Mouse (Mus musculus) G1E (cell line): ENCODE results near the gene Pex14. TPM values are rescaled to one million over a fixed set of nuclear protein-coding genes. Genes with fewer than 3 reads are reported as not detected.

Experiments used
- ATAC-seq: 2 replicates; pipeline ENCODE4 v1.8.0; 2016; ENCODE audit warnings: mild to moderate bottlenecking; ENCODE audit not compliant: insufficient number of reproducible peaks, poor library complexity, low FRiP score, severe bottlenecking; ENCODE audit errors: extremely low read depth
- DNase-seq: peaks from one replicate; pipeline ENCODE4 v3.0.0; 2012; ENCODE audit warnings: low spot score
- H3K27me3 ChIP-seq: 2 replicates; pipeline ENCODE4 v1.6.1; 2012; ENCODE audit warnings: mild to moderate bottlenecking, low read length, inconsistent platforms; ENCODE audit not compliant: insufficient read depth
- H3K36me3 ChIP-seq: replicated peaks from 2 replicates; pipeline ENCODE3; 2012; ENCODE audit warnings: mild to moderate bottlenecking, inconsistent platforms
- H3K4me1 ChIP-seq: 2 replicates; pipeline ENCODE4 v1.6.1; 2012; ENCODE audit warnings: low read depth, low read length, inconsistent platforms, mixed read lengths; ENCODE audit not compliant: insufficient read depth
- H3K4me3 ChIP-seq: 2 replicates; pipeline ENCODE4 v1.5.1; 2012; ENCODE audit warnings: low read depth, mild to moderate bottlenecking, inconsistent platforms, low read length, moderate library complexity, mixed read lengths
- H3K9me3 ChIP-seq: replicated peaks from 2 replicates; pipeline ENCODE4 v1.6.1; 2012; ENCODE audit warnings: inconsistent platforms
- CTCF ChIP-seq: IDR thresholded peaks from 2 replicates; pipeline ENCODE4 v1.5.1; 2012; ENCODE audit warnings: low read depth, low read length, inconsistent platforms, mixed read lengths
- GATA1 ChIP-seq: IDR thresholded peaks from 2 replicates; pipeline ENCODE4 v1.6.1; 2012; ENCODE audit warnings: borderline replicate concordance, low read length, inconsistent platforms, mixed read lengths
- GATA2 ChIP-seq: IDR thresholded peaks from 2 replicates; pipeline ENCODE4 v1.6.1; 2012; ENCODE audit warnings: low read depth, low read length, inconsistent platforms, borderline replicate concordance
- POLR2AphosphoS5 ChIP-seq: IDR thresholded peaks from 2 replicates; pipeline ENCODE4 v1.6.1; 2012; ENCODE audit warnings: low read depth, low read length, inconsistent platforms; ENCODE audit not compliant: insufficient replicate concordance
- TAL1 ChIP-seq: conservative IDR thresholded peaks from 2 replicates; pipeline ENCODE4 v1.6.1; 2012; ENCODE audit warnings: low read depth, low read length, inconsistent platforms, mixed read lengths
- polyA plus RNA-seq: library from polyadenylated mRNA; stranded (reverse); fragments of >175 nt; gene quantifications from 2 replicates; pipeline ENCODE4 v1.2.3, GENCODE M21; 2012
- total RNA-seq, 2 experiments: library from RNA; stranded (forward) in 1 of 2; stranded (reverse) in 1 of 2; fragments of 200-1000 nt in 1 of 2; fragments of >200 nt in 1 of 2; fragmentation: Nextera tagmentation in 1 of 2; gene quantifications; 2 replicates each; pipeline ENCODE4 v1.2.3; 2014 to 2017

Gene Pex14
- total and polyA plus RNA-seq, 3 experiments: 13.3 to 47.5 (median 21.1) TPM

DNA sequence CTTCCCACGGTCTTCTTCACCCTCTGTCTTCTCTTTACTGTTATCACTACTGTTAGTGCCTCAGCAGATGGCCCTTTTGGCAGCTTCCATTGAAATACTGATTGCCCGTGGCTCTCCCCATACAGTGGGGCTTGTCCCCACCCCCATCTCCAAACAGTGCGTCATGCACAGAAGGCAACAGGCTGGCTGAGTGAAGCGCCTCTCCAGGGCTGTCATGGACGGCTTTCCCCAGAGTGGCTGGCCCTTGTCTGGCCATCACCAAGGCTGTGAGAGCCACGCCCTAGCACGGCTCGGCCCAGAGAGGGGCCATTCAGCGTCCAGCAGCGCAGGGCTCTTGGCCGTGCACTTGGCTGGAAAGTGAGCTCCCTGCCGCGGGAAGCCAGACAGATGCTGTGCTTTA is 164.5 kb downstream of the Pex14 start:
- H3K4me1 ChIP-seq: no peaks in the 10 kb centered on the region
- no peak for TF ChIP-seq POLR2AphosphoS5
- TF ChIP-seq CTCF: no peak
- TF ChIP-seq GATA2: no peak
- TF ChIP-seq TAL1: no peak
- TF ChIP-seq GATA1: no peak
- no peak overlapping the region for H3K4me3 ChIP-seq
- H3K27me3 ChIP-seq: peaks cover 36% of the 10 kb centered on the region; the same call in 1 of the 2 replicates
- H3K36me3 ChIP-seq: no peaks in the 10 kb centered on the region
- DNase-seq (no peak), ATAC-seq (no peak)
- no peaks in the 10 kb centered on the region for H3K9me3 ChIP-seq

DNA sequence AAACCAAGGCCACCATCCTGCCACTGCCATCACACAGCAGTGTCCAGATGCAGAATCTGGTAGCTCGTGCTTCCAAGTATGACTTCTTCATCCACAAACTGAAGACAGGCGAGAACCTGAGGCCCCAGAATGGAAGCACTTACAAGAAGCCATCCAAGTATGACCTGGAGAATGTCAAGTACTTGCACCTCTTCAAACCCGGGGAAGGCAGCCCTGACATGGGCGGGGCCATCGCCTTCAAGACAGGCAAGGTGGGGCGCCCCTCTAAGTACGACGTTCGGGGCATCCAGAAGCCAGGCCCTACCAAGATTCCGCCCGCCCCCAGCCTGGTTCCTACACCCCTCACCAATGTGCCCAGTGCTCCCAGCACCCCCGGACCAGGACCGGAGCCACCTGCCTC is 166.6 kb downstream of the Pex14 start:
- no peak for TF ChIP-seq CTCF
- TF ChIP-seq GATA2: no peak
- DNase-seq (no peak), ATAC-seq (no peak)
- Histone ChIP-seq H3K4me1 (no peaks in the 10 kb centered on the region), H3K36me3 (no peaks in the 10 kb centered on the region), H3K9me3 (no peaks in the 10 kb centered on the region), H3K4me3 (no peak overlapping the region), H3K27me3 (peaks cover 41% of the 10 kb centered on the region; the same call in 1 of the 2 replicates)

DNA sequence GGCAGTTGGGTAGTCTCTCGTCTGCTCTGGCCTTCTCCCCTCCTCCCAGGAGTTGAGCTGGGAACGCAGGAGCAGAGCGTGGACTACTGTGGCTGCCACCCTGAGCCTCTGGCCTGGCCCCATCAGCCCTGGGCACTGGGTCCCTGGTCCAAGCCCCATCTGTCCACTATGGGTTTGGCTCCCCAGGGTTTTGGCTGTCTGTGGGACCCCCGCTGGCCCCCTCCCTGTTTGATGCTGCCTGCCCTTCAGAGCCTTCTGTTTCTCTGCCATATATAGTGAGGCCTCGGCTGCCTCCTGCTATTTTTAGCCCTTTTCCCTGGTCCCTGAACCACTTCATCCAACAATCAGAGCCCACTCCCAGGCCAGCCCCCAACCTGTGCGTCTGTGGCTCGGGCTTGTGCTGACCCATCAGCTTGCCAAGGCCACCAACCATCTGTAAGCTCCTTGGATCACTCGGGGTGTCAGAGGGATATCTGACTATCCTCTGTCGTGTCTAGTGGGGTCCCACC is 168.9 kb downstream of the Pex14 start:
- no peaks in the 10 kb centered on the region for H3K36me3 ChIP-seq
- H3K27me3 ChIP-seq: peaks cover 33% of the 10 kb centered on the region; the same call in 1 of the 2 replicates
- H3K4me1 ChIP-seq: no peaks in the 10 kb centered on the region
- DNase-seq (no peak), ATAC-seq (no peak)
- H3K9me3 ChIP-seq: no peaks in the 10 kb centered on the region
- H3K4me3 ChIP-seq: no peak overlapping the region
- TF ChIP-seq GATA2 (no peak), TAL1 (no peak), POLR2AphosphoS5 (no peak), GATA1 (no peak), CTCF (no peak)

DNA sequence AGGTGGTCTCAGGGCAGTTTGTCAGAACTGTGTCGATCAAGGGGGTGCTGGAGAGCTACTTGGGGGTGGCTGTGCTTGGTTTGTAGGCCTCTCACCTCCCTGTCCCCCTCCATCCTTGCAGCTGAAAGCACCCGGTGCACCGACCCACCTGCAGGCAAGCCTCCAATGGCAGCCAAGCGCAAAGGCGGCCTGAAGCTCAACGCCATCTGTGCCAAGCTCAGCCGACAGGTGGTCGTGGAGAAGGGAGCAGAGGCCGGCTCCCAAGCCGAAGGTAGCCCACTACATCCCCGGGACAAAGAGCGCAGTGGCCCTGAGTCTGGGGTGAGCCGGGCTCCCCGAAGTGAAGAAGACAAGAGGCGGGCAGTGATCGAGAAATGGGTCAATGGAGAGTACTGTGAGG is 170.8 kb downstream of the Pex14 start:
- ATAC-seq (no peak), DNase-seq (no peak)
- H3K4me3 ChIP-seq: no peak overlapping the region
- TF ChIP-seq CTCF (no peak), TAL1 (no peak), GATA1 (no peak), GATA2 (no peak), POLR2AphosphoS5 (no peak)
- H3K27me3 ChIP-seq: peaks cover 35% of the 10 kb centered on the region; the same call in 1 of the 2 replicates
- no peaks in the 10 kb centered on the region for H3K36me3 ChIP-seq
- no peaks in the 10 kb centered on the region for H3K4me1 ChIP-seq
- no peaks in the 10 kb centered on the region for H3K9me3 ChIP-seq

DNA sequence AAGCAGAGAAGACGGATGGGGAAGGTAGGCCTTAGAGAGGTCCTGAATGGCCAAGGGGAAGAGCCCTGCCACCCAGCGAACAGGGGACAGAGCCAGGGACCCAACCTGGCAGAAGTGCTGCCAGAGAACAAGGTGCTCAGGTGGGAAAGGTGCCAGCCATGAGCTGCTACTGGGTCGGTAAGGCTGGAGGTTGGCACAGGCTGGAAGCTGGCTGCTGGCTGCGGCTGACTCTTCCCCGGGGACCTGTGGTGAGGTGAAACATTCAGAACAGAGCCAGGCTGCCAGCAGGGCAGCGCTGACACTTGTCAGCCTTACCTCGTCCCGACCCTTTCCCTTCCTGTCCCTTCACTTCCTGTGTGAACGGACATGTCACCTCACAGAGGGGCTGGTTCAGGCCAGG is 171.4 kb downstream of the Pex14 start:
- Histone ChIP-seq H3K36me3 (no peaks in the 10 kb centered on the region), H3K4me3 (no peak overlapping the region), H3K27me3 (peaks cover 35% of the 10 kb centered on the region; the same call in 1 of the 2 replicates), H3K9me3 (no peaks in the 10 kb centered on the region), H3K4me1 (no peaks in the 10 kb centered on the region)
- TF ChIP-seq GATA2: no peak
- TF ChIP-seq GATA1: no peak
- no peak for TF ChIP-seq TAL1
- no peak for TF ChIP-seq POLR2AphosphoS5
- no peak for TF ChIP-seq CTCF
- DNase-seq: no peak
- ATAC-seq: no peak

DNA sequence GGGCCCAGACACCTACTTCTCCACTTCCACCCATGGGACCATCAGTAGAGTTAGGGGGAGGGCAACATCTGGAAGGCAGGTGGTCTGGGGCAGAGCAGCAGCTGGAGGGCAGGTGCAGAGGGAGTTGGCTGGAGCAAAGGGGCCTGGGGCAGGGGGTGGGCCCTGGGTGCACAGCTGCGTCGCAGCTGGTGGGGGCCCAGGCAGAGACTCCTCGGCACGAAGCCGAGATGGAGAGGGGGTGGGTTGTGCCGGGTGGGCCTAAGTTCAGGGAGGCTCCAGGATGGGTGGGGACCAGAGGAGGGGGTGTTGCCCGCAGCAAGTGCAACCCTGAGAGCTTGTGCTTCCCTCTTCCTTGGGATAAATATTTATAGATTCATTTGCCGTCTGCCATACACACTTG is 173.2 kb downstream of the Pex14 start:
- Histone ChIP-seq H3K9me3 (no peaks in the 10 kb centered on the region), H3K27me3 (peaks cover 32% of the 10 kb centered on the region; the same call in 1 of the 2 replicates), H3K4me3 (no peak overlapping the region), H3K36me3 (no peaks in the 10 kb centered on the region), H3K4me1 (no peaks in the 10 kb centered on the region)
- TF ChIP-seq TAL1 (no peak), POLR2AphosphoS5 (no peak), CTCF (no peak), GATA1 (no peak), GATA2 (no peak)
- ATAC-seq (no peak), DNase-seq (no peak)
